Comparison of ENCODE assay signal across 8 mouse cellular contexts in the genomic region with DNA sequence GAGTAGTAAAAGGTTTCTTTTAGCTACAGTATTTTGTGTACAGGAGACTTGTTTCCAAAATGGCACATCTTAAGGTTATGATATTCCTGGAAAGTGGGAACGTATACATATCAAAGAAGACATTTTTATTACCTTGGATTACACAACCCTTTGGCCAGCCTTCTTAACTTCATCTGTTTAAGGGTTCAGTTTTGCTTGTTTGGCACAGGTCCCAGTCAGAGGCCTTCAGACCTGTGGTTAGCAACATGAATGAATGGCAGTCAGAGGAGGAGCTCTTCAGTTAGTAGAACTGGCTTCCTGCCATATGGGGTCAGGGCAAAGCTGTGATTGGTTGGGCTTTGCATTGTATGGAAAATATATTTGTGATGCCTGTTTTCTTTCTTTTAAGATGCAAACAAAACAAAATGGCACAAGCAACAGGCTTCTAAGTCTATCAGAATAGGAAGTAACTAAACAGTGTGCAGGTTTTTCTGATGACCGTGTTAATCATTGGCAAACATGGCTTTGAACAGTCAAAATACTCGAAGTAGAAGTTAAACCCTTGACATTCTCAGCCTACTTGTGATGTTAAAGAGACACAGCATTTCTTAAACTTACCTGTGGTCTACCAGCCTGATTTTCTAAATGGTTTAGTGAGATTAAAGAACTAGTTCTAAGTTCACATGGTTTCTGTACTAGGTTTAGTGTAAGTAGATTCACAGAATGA.
DNase-seq lines count a peak whose midpoint lies in the region; ATAC-seq lines count a peak whose summit lies in the region.
"Had no signal": no experiment of that assay in that cellular context is flagged by ENCODE, and none has a peak within 500 bp of the region (broad histone marks: within the 10 kb centered on the region; RNA-seq: fewer than 3 reads in every experiment).

No protein-coding gene starts in this region.

- peaks cover 27% of the 10 kb centered on the region; the same call in 1 of the 2 replicates for H3K36me3 ChIP-seq in neural tube, embryonic 12.5 days
- H3K36me3 ChIP-seq in neural tube, embryonic 15.5 days, result peaks cover 10% of the 10 kb centered on the region; the same call in 1 of the 2 replicates
- H3K36me3 ChIP-seq in embryonic facial prominence, embryonic 14.5 days (ENCODE audit: control insufficient read depth, insufficient read depth, low read length), result peaks cover 26% of the 10 kb centered on the region
- H3K36me3 ChIP-seq in stomach, embryonic 16.5 days (ENCODE audit: control insufficient read depth, insufficient read depth, low read length), result peaks cover 8% of the 10 kb centered on the region

- H3K27ac ChIP-seq in neural tube, embryonic 12.5 days, result no peak overlapping the region
- H3K27ac ChIP-seq in neural tube, embryonic 15.5 days (replicated peaks), result no peak overlapping the region
- no peak overlapping the region for H3K27ac ChIP-seq in embryonic facial prominence, embryonic 14.5 days (replicated peaks; ENCODE audit: low read depth, low read length)
- H3K27ac ChIP-seq in stomach, embryonic 16.5 days (ENCODE audit: low read length), result peak overlapping the region; percentile 6; the same call in 1 of the 2 replicates
- H3K27ac ChIP-seq: macrophage had no signal

- H3K4me2 ChIP-seq in neural tube, embryonic 12.5 days (replicated peaks), result no peak overlapping the region
- H3K4me2 ChIP-seq in neural tube, embryonic 15.5 days, result no peak overlapping the region
- H3K4me2 ChIP-seq in embryonic facial prominence, embryonic 14.5 days (ENCODE audit: low read depth, low read length), result no peak overlapping the region
- H3K4me2 ChIP-seq in stomach, embryonic 16.5 days (ENCODE audit: low read depth, low read length), result no peak overlapping the region

- DNase-seq in embryonic facial prominence, embryonic 14.5 days (ENCODE audit: low spot score), result peak; percentile 92
- DNase-seq in kidney, postnatal 25 days, result peak; percentile 74 to 77
- DNase-seq in frontal cortex, postnatal 25 days (ENCODE audit: low spot score in 2 of 2), result no peak
- no peak for DNase-seq in c-Kit-positive CD71-positive TER-119-positive erythroid progenitor cells, embryonic 14.5 days (ENCODE audit: low spot score)

- no peaks in the 10 kb centered on the region for H3K4me1 ChIP-seq in neural tube, embryonic 12.5 days
- no peaks in the 10 kb centered on the region for H3K4me1 ChIP-seq in neural tube, embryonic 15.5 days
- H3K4me1 ChIP-seq in embryonic facial prominence, embryonic 14.5 days (ENCODE audit: control insufficient read depth, insufficient read depth, low read length), result peaks cover 11% of the 10 kb centered on the region
- 0 out of 2 replicates have a peak, but pooled peaks cover 3% of the 10 kb centered on the region for H3K4me1 ChIP-seq in stomach, embryonic 16.5 days (ENCODE audit: control insufficient read depth, insufficient read depth, low read length)

- no peaks in the 10 kb centered on the region for H3K9me3 ChIP-seq in neural tube, embryonic 12.5 days
- no peaks in the 10 kb centered on the region for H3K9me3 ChIP-seq in neural tube, embryonic 15.5 days (replicated peaks)
- no peaks in the 10 kb centered on the region for H3K9me3 ChIP-seq in embryonic facial prominence, embryonic 14.5 days (ENCODE audit: control insufficient read depth, low read length)
- H3K9me3 ChIP-seq in stomach, embryonic 16.5 days (replicated peaks; ENCODE audit: control insufficient read depth, low read length), result no peaks in the 10 kb centered on the region

- H3K4me3 ChIP-seq in neural tube, embryonic 12.5 days, result no peak overlapping the region
- no peak overlapping the region for H3K4me3 ChIP-seq in neural tube, embryonic 15.5 days (replicated peaks)
- no peak overlapping the region for H3K4me3 ChIP-seq in embryonic facial prominence, embryonic 14.5 days (ENCODE audit: low read depth, low read length)
- no peak overlapping the region for H3K4me3 ChIP-seq in stomach, embryonic 16.5 days (replicated peaks; ENCODE audit: low read length)

- no peak overlapping the region for H3K9ac ChIP-seq in neural tube, embryonic 12.5 days
- no peak overlapping the region for H3K9ac ChIP-seq in neural tube, embryonic 15.5 days (replicated peaks)
- no peak overlapping the region for H3K9ac ChIP-seq in embryonic facial prominence, embryonic 14.5 days (ENCODE audit: low read depth, low read length)
- H3K9ac ChIP-seq in stomach, embryonic 16.5 days (ENCODE audit: low read length), result no peak overlapping the region

- 81% methylated on average over 3 of the region's 3 CpGs for WGBS in neural tube, embryonic 12.5 days
- WGBS in neural tube, embryonic 15.5 days, result 62% methylated on average over 3 of the region's 3 CpGs
- WGBS in embryonic facial prominence, embryonic 14.5 days, result 67% methylated on average over 3 of the region's 3 CpGs
- WGBS in stomach, embryonic 16.5 days, result 54% methylated on average over 3 of the region's 3 CpGs

- ATAC-seq in neural tube, embryonic 12.5 days (ENCODE audit: low FRiP score, low read depth), result 0 out of 2 replicates have a peak, but pooled peaks have one; percentile 50
- no peak; the same call in 1 of the 2 replicates for ATAC-seq in neural tube, embryonic 15.5 days (ENCODE audit: low FRiP score)
- peak; percentile 88 for ATAC-seq in embryonic facial prominence, embryonic 14.5 days (ENCODE audit: low read depth)
- peak; percentile 86 for ATAC-seq in stomach, embryonic 16.5 days (ENCODE audit: insufficient read depth, low FRiP score)

- no peaks in the 10 kb centered on the region for H3K27me3 ChIP-seq in neural tube, embryonic 12.5 days (replicated peaks)
- no peaks in the 10 kb centered on the region for H3K27me3 ChIP-seq in neural tube, embryonic 15.5 days (replicated peaks)
- H3K27me3 ChIP-seq in embryonic facial prominence, embryonic 14.5 days (replicated peaks; ENCODE audit: control insufficient read depth, insufficient read depth, low read length), result no peaks in the 10 kb centered on the region
- no peaks in the 10 kb centered on the region for H3K27me3 ChIP-seq in stomach, embryonic 16.5 days (ENCODE audit: control insufficient read depth, insufficient read depth, low read length)

Comparison
In these comparisons a context has a peak if more than half of its experiments do, and no peak if none do; other contexts are left out.
1. DNase-seq: peak in embryonic facial prominence, embryonic 14.5 days (single experiment) and kidney, postnatal 25 days (2 of 2); none in frontal cortex, postnatal 25 days (0 of 2) and c-Kit-positive CD71-positive TER-119-positive erythroid progenitor cells, embryonic 14.5 days (single experiment).